Mouse (Mus musculus): ENCODE measurements around the gene Cryba1.
A peak's percentile ranks its signal among the peaks of the same experiment; 100 is the strongest.

DNA sequence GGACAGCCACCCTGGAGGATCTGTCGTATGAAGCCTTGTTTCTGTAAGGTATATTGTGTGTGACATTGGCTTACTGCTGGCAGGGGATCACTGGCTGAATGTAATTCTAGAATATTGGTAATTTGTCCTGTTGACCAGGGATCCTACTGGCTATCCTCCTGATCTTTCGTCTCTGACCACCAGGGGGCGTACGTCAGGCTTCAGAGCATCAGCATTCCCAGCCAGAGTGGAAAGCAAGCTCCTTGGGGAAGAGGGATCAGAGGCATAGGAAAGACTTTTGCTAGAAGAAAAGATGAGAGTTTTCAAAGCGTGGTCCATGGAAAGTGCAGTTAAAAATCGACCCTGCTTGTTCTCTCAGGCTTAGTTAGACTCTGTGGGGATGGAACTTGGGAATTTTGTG is 12.2 kb upstream of the Cryba1 start:
- peak; percentile 88 for TF ChIP-seq CTCF (IDR thresholded peaks at IDR 0.05; ENCODE audit: borderline replicate concordance, insufficient read depth, low read depth, low read length)
- TF ChIP-seq POLR2A (IDR thresholded peaks at IDR 0.05; ENCODE audit: borderline replicate concordance, insufficient read depth, low read length), result no peak

Data from cerebellum, adult 2 months (tissue).